Mouse (Mus musculus): Measurements from ENCODE around the gene Rinl.

Gene Rinl

GRCm38 (mm10) chr7:28780857-28781256, 7.9 kb upstream of the Rinl start:
- no peak for DNase-seq (ENCODE audit: low spot score)

DNA sequence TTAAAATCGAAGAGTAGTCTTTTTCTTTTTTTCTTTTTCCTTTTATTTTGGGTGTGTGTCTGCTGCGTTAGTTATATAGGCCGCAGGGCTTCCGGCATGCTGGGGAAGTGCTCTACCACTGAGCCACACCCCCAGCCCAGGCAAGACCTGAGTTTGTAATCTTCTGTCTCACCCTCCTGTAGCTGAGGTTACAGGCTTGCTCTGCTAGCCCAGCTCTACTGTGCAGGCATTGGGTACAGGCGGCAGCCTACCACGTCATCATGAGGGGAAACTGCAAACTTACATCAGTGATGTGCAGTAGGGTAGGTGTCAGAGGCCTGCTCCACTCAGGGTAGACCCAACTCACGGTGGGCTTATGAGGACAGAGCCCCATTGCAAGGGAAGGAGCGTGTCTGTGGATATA, 7.5 kb upstream of the Rinl start:
- DNase-seq (ENCODE audit: low spot score), result no peak

GRCm38 (mm10) chr7:28785161-28785560, 3.6 kb upstream of the Rinl start:
- DNase-seq (ENCODE audit: low spot score), result no peak

DNA sequence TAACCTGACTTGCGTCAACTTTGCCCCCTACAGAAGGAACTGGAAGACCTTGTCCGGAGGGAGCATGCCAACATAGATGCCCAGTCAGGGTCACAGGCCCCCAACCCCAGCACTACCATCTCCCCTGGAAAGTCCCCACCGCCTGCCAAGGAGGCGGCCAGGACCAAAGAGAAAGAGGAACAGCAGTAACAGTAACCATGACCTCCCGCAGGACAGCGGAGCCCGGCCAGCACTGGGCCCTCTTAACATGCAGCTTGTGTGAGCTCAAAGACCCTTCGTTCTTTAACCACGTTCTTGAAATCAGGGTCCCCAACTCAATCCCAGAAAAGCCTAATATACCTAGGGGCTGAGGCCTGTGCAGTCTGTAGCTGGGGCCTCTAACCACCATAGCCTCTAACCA, 885 bp upstream of the Rinl start:
- no peak for DNase-seq (ENCODE audit: low spot score)

GRCm38 (mm10) chr7:28789235-28789634, 466 bp downstream of the Rinl start:
- DNase-seq (ENCODE audit: low spot score), result no peak

GRCm38 (mm10) chr7:28790066-28790806, 1.5 kb downstream of the Rinl start:
- DNase-seq (ENCODE audit: low spot score), result no peak

DNA sequence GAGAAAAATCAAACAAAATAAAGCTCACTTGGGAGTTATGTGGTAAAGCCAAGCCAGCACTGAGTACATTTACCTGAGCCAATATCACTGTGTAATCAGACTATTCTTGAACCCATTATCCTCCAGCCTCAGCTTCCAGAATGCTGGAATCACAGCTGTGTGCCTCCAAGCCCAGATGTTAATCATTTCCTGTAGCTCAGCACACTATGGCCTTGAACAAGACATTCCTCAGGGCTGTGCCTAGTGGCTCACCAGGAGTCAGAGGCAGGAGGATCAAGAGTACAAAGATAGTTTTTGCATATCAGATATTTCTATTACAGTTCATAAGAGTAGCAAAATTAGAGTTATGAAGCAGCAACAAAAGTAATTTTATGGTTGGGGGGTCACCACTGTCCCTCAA, 2.9 kb downstream of the Rinl start:
- no peak for DNase-seq (ENCODE audit: low spot score)

- DNase-seq (ENCODE audit: low spot score), result no peak
Observed at GRCm38 (mm10) chr7:28792391-28793185, 3.8 kb downstream of the Rinl start.

DNA sequence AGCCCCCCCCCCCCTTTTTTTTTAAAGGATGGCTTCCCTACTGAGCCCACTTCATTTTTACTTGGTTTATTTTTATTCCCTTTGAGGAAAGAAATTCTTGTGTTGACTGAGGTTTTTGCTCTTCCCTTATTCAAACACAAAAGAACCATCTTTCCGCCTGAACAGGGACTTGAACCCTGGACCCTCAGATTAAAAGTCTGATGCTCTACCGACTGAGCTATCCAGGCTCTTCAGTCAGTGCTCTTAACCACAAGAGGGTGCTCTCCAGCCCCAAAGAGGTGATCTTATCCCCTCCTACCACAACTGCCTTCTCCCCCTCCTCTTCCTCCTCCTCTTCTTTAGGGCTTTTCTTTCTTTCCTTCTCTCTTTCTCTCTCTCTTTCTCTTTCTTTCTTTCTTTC, 5.1 kb downstream of the Rinl start:
- no peak for DNase-seq (ENCODE audit: low spot score)

GRCm38 (mm10) chr7:28794496-28794895, 5.7 kb downstream of the Rinl start:
- no peak for DNase-seq (ENCODE audit: low spot score)

GRCm38 (mm10) chr7:28795832-28796231, 7.1 kb downstream of the Rinl start:
- DNase-seq (ENCODE audit: low spot score), result no peak

DNA sequence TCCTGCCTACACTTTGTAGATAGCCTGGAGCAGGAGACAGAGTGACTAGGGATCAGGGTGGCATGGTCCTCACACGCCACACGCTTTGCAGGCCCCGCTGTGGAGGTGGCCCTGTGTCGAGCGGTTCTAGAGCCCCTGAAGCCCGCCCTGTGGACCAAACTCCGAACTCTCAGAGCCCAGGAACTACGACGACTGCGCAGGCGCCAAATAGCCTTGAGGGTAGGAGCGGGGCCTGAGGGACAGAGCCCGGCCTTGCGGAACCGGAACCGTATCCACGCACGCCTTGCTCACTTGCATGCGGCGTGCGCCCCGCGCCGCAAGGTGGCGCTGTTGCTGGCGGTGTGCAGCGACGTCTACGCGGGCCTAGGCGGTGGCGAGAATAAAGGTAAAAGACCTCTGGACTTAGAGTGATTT, 7.8 kb downstream of the Rinl start:
- DNase-seq (ENCODE audit: low spot score), result peak; percentile 83

DNA sequence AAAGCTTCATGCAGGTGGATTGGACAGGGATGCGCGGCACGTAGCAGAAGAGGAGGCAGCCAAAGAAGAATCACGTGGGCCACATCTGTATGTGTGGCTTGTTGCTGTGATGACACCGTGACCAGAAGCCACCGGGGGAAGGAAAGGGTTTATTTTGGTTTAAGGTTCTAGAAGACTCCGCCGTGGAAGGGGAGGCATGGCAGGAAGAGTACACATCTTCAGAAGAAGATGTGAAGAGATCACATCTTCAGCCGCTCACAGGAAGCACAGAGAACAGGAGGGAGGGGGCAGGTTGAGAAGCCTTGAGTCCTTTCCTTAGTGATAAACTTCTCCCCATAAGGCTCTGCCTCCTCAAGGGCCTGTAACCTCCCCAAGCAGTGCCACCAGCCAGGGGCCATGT, 11.2 kb downstream of the Rinl start:
- DNase-seq (ENCODE audit: low spot score), result no peak

DNA sequence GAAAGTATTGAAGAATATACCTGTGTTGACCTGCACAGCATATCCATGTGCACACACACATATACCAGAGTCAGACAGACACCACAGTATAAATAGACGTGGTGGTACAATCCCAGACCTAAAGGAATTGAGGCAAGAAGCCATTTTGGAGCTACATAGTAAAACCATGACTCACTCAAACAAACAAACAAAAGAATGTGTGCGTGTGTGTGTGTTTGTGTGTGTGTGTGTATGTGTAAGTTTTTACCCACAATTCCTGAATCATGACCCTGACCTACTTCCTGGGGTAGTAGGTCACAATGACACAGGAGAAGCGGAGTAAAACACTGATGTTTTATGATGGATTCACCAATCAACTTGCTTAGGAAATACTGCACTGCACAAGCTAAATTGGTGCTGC, 12.7 kb downstream of the Rinl start:
- DNase-seq (ENCODE audit: low spot score), result no peak

DNA sequence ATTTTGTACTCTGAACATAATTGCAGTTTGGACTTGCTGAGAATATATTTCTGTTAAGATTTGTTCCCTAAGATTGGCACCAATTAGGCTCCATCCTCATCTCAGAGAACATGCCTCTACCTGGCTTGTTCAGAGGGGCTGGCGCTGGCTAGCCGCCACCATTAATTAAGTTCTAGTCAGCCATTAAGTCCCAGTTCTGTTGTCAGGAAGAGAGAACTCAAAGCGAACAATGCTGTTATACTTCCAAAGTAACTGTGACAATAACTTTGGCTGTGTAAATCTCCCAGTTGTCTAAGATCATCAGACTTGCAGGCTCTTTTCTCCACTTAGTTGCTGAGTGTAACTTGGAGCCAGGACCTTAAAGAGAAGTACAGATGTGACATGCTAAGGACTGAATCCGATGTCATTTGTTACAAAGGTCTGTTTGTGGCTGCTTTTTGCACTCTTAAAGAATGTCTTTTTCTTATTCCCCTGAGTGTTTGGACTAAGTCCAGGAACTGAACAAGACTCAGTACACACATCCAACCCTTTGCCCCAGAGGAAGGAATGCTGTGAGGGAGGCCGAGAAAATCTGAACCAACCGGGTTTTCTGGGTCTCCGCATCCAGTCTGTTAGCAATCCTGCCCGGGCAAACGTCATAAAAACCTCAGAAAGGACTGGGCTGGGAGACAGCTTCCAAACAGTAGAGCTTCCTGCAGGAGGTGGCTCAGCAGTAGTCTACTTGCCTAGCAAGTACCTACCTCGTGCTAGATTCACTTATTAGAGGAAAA, 13.3 kb downstream of the Rinl start:
- DNase-seq (ENCODE audit: low spot score), result no peak

DNA sequence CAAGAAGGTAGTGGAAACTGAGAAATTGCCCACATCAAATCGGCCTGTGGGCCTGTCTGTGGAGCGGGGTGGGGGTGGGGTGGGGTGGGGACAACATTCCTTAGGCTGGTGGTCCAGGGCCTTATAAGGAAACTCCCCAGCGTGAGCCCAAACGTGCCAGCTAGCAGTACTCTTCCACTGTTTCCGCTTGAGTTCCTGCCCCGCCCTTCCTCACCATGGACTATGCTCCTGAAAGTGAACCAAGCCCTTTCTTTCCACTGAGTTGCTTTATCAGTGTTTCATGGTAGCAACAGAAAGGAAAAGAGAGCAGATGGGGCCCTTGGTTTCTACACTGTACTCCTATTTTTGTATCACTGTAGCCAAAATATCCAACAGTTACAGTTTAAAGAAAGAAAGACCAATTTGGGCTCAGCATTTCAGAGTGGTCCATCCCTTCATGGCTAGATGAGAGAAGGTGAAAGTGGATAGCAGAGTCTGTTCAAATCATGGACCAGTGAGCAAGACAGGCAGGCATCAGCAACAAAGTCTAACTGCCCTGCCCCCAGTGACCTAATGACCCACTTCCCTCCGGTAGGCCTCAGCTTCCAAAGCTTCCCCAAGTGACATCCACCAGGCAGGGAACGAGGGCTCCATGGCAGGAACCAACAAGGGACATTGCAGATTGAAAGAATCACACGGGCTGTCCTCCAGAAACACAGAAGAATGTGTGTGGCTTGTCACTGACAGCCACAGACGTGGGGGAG, 14.2 kb downstream of the Rinl start:
- DNase-seq (ENCODE audit: low spot score), result no peak

GRCm38 (mm10) chr7:28803756-28804155, 15.0 kb downstream of the Rinl start:
- DNase-seq (ENCODE audit: low spot score), result no peak

GRCm38 (mm10) chr7:28806869-28807268, 18.1 kb downstream of the Rinl start:
- DNase-seq (ENCODE audit: low spot score), result no peak

GRCm38 (mm10) chr7:28807641-28808220, 19.0 kb downstream of the Rinl start:
- DNase-seq (ENCODE audit: low spot score), result no peak

DNA sequence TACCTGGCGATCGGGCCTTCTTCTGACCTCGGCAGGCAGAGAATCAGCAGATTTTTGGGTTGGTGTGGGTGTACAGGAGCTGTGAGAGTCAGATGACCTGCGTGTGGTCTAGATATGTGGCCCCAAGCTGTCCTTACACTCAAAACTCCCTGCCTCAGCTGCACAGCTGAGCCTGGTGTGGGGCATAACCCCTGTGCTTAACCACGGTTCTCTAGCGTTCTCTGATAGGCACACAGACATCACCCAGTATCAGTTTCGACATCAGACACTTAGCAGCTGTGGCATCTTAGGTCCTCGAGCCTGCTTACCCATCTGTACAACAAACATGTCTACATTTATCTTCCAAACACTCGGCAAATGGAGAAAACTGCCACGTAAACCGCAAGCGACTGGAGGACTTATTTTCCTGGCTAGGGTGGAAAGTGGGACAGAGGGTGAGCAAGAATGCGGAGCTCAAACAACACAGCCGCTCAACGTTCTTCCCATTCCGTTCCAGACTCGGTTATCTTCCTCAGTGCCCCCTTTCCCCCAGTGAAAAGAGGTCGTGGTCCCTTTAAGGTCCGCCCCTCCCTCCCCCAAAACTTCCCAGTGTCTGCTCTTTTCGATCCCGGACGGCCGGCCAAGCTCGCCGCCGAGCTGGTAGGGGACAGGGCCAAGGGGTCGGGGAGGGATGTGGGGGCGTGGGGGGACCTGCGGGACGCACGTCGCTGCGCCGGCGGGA, 19.6 kb downstream of the Rinl start, which contains the start of gene Hnrnpl:
TSS of gene Hnrnpl (plus strand) at position 321 of the 721 bp plus-strand sequence.
- no peak for DNase-seq (ENCODE audit: low spot score)

- peak; percentile 95 for DNase-seq (ENCODE audit: low spot score)
Observed at GRCm38 (mm10) chr7:28808957-28809393, 20.2 kb downstream of the Rinl start.
